Mouse (Mus musculus): Measurements from ENCODE around the gene 9530068E07Rik.

9530068E07Rik gene

DNA sequence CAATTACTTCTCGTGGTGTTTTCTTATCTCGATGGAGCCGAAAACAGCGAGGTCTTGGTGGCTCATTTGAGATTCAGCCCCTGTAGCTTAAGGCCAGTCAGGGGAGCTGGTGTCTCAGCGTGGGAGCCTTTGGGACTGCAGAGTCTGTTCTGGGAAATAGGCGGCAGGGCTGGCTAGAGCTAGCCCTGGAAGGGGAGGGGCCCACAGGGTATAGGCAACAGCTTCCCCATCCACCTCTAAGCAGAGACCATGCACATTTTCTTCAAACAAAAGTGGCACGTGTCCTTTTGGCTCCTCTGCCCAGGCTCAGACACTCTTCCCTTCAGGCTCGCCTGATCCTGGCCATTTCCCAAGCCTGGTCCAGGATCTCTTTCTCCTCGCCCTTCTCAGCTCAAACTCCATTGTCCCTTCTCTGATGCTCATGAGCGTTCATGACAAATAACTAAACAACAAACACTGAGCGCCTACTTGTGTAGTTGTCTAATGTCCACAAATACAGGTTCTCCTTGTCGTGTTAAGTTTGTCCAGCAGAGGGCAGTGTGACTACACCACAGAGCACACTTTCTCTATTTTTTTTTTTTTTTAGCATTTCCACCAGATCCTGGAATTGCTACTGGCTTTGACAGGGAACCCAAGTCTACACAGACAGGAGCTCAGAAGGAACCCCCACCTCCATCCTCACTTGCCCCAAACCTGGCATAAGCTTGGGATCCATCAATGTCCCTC lies 25.0 kb downstream of the 9530068E07Rik start:
- DNase-seq (ENCODE audit: low read depth, low spot score), result no peak

DNA sequence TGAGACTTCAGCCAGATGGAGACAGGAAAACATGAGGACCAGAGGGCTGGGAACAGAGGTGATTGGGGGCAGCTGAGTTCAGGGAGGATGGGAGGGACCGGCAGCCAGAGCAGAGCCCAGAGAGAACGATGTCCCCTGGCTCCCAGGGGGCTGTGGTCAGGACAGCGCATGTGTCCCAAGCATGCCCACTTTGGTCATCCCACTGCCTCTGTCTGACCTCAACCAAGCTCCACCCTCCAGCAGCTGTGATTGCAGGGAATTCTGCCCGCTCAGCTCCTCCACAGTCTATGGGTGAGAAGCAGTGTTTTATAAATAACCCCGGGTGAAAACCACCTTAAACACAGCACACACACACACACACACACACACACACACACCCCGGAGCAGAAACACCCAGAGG lies 33.2 kb downstream of the 9530068E07Rik start:
- DNase-seq (ENCODE audit: low read depth, low spot score), result no peak

DNA sequence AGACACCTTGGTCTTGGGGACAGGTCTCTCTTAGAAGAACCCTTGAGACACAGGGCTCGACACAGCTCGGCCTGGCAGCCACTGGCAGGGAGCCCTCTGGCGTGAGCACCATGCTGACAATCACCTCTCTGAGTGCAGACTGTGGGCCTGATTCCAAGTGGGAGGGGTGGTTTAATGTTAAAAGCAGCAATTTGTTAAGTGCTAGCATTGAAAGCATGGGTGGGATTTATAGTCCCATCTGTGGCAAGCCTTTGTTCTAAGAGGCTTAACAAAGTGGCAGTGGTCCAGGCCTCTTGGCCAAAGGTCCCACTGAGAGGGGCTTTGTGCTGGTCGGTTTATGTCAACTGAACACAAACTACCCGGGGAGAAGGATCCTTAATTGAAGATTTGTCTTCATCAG lies 35.4 kb downstream of the 9530068E07Rik start:
- peak; percentile 60 for DNase-seq (ENCODE audit: low read depth, low spot score)

DNA sequence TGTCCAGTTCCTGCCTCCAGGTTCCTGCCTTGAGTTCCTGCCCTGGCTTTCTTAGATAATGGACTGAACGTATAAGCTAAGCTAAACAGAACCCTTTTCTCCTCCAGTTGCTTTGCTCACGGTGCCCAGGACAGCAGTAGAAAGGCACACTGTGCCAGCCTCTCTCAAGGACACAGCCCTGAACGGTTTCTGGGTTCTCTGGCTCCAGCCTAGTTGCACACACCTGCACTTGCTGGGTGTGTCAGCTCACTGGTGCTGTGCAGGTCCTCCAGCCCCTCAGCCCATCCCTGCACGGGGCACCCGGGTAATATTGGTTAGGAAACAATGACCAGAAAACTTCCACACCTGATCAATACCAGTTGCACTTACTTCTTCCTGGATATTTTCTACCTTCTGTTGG lies 35.9 kb downstream of the 9530068E07Rik start:
- no peak for DNase-seq (ENCODE audit: low read depth, low spot score)

DNA sequence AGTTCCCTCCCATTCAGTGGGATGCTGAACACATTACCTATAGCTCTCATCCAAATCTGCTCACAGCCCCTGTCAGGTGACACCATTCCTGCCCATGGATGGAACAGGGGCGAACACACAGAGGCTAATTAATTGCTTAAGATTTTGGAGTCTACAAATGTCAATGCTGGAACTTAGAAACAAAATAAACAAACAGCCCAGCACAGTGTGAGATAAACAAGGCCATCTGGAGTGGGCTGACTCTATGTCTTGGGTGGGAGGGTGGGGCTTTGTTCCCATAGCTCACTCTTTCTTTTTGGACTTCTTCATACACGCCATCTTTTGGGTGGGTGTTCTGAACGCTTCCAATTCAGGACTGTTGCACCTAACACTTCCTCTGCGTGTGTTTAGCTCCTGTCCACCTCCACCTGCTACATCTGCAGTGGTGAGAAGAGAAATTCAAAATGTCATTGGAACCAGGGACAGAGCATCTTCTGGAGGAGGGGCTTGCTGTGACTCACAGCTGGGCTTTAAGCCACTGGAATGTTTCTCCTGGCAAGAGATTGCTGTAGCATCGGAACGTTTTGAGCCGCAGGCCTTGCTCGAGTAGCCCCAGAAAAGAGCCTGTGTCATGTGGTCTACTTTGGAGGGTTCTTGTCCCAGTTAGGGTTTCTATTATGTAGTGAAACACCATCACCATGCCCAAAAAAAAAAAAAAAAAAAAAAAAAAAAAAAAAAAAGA lies 37.0 kb downstream of the 9530068E07Rik start:
- no peak for DNase-seq (ENCODE audit: low read depth, low spot score)

DNA sequence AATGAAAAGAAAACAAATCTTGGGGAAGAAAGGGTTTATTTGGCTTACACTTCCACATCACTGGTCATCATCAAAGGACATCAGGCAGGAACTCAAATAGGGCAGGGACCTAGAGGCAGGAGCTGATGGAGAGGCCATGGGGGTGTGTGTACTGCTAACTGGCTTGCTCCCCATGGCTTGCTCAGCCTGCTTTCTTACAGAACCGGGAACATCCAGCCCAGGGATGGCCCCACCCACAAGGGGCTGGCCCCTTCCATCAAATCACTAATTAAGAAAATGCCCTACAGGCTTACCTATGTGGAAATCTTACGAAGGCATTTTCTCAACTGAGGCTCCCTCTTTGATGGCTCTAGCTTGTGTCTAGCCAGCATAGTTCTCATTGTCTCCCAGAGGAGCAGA lies 37.6 kb downstream of the 9530068E07Rik start:
- no peak for DNase-seq (ENCODE audit: low read depth, low spot score)

DNA sequence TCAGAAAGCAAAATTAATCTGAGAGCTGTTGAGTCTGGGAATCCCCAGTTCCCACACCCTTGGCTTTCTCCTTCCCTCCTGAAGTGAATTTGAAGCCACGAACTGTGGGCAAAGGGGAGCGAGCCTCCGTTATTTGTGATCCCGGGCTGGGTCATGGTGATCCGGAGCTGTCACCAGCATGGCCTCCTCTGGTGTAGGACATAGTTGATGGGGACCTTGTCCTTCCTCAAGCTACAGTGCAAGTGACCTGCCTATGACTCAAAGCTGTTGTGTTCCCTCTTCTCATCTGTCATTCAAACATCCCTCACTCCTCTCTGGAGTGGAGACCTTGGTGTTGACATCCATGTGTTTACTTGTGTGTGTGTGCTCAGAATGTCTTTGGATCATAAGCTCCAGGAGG lies 39.2 kb downstream of the 9530068E07Rik start:
- no peak for DNase-seq (ENCODE audit: low read depth, low spot score)

DNA sequence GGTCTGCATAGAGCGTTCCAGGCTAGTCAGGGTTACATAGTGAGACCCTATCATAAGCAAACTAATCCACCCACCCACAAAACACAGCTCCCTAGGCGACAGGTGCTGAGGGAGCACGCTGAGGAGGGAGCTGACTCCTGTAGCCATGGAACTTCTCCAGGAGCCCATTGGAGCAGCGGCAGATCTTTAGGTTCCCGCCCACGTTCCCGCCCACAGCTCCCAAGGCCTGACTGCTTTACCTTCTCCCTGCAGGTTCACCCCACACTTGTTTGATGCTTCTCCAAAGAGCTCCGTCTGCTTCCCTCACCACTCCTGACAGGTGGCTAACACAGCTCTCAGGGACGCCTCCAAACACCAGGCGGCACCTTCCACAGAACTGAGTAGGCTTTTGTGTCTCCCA lies 40.9 kb downstream of the 9530068E07Rik start:
- no peak for DNase-seq (ENCODE audit: low read depth, low spot score)

DNA sequence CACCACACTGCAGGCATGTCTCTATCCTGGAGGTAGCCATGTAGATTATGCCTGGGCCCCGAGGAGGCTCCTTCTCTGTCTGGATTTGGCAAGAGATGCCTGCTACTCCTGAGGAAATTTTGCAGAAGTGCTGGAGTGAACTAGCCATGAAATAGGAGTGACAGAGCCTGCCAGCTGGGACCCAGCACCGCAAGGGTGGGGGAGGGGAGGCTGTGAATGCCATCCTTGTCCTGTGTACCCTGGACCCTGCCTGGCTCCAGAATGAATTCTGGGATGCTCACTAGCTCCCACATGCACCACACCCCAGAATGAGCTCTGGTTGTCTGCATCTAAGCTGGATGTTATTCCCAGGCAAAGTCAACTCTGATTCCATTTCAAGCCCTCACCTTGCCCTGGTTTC lies 44.9 kb downstream of the 9530068E07Rik start:
- DNase-seq (ENCODE audit: low read depth, low spot score), result no peak

DNA sequence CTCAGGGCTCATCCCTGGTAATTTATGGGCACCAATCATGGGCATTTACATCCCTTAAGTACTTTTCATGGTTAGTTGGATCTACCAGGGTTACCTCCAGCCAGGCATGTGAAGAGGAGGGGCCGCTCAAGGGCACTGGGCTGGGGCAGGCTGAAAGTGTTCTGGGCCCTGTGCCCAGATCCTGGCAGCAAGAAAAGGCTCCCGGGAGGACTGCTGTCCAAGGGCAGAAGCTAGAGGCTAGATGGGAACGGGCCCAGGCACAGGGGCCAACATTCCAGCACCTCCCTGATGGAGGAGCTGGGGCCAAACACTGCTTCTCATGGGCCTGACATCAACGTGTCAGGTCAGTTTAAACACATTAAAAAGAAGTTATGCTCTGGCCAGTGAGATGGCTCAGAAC lies 51.0 kb downstream of the 9530068E07Rik start:
- DNase-seq (ENCODE audit: low read depth, low spot score), result peak; percentile 36

DNA sequence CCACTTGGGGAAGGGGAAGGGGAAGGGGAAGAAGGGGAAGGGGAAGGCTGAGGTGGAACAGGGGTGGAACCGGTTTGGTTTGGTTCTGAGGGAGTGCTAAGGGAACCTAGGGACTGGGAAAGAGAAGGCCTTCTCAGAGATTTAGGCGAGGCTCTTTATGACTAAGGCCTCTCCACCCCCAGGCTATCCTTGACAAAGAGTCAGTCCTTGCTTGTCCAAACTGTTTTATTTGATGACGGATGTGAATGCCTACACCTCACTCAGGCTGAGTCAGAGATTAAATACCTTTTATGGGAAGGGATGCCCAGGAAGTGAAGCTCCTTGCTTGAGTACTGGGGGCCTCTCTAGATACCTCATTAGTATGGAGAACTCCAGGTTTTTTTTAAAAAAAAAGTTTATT lies 52.8 kb downstream of the 9530068E07Rik start:
- DNase-seq (ENCODE audit: low read depth, low spot score), result no peak

DNA sequence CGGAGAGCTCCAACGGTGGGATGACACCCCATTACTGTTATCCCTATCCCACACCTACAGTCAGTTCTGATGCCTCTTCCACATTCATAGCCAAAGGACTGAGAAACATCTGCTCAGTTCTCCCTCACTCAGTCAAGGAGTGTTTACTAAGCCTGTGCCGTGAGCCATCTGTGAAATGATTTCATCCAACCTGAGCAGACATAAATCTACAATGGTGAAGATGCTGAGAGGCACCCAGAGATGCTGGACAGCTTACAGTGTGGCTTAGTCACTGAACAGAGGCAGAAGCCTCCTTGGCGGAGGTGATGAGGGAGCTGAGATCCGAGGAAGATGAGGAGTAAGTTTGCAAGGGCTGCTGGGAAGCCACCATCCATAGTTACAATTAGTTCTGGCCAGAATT lies 62.1 kb downstream of the 9530068E07Rik start:
- no peak for DNase-seq (ENCODE audit: low read depth, low spot score)
